Comparison of ENCODE assay signal across 9 mouse cellular contexts in the genomic region with DNA sequence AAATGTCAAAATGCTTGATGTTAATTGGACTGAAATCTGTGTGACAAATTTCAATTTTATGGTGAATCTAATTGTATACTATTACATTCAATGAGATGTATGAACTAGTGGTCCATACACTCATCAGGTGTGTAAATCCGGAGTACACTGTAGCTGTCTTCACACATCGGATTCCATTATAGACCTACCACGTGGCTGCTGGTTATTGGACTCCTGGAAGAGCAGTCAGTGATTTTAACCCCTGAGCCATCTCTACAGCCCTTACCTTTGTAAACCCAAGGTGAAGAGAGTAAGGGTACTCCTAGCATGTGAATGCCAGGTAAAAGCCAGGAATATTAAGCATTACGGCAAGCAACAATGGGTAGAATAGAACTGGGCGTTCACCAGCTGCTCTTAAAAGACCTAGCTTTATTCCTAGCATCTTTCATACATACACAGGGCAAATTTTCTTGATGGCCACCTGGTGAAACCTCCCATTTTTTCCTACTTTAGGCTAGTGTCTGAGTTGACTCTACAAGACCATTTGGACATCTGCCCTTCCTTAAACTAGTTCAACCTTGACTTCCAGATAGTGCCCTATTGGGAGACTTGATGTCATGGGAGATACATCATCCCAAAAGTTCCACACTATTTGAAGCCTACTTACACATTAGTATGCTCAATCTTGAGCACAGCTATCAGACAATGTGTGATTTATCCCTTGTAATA. TPM values are rescaled to one million over a fixed set of nuclear protein-coding genes. Genes with fewer than 3 reads are reported as not detected.
DNase-seq lines count a peak whose midpoint lies in the region; ATAC-seq and TF ChIP-seq lines count a peak whose summit lies in the region.
"Had no signal": no experiment of that assay in that cellular context is flagged by ENCODE, and none has a peak within 500 bp of the region (broad histone marks: within the 10 kb centered on the region; RNA-seq: fewer than 3 reads in every experiment).

No protein-coding gene starts in this region.

- no peaks in the 10 kb centered on the region for H3K27me3 ChIP-seq in midbrain, embryonic 10.5 days (ENCODE audit: low read depth, poor library complexity, severe bottlenecking)

- ATAC-seq in granulocyte monocyte progenitor cell, adult 5-6 weeks (replicated peaks; ENCODE audit: poor library complexity, severe bottlenecking): peak; percentile 10; the same call in 1 of the 2 replicates

- DNase-seq in CD4-positive helper T cell, adult 2 months (ENCODE audit: low read depth, low spot score): peak; percentile 34
- peak; percentile 67 for DNase-seq in ES-E14 (ENCODE audit: low read depth, low spot score)
- peak; percentile 31 for DNase-seq in midbrain, embryonic 10.5 days (ENCODE audit: low spot score)
- no peak for DNase-seq in thymus, postnatal 4 days
- no peak for DNase-seq in frontal cortex, adult 2 months (ENCODE audit: extremely low spot score in 1 of 2, low spot score in 1 of 2)
- no peak for DNase-seq in MN1 (ENCODE audit: low spot score)
- no peak for DNase-seq in urinary bladder, adult 2 months (ENCODE audit: low spot score)
- DNase-seq: cerebellum, postnatal 14 days had no signal

- H3K9me3 ChIP-seq in ES-E14 (ENCODE audit: control insufficient read depth, insufficient read depth, low read depth, low read length): no peaks in the 10 kb centered on the region
- no peaks in the 10 kb centered on the region for H3K9me3 ChIP-seq in midbrain, embryonic 10.5 days (replicated peaks)

- peaks cover 24% of the 10 kb centered on the region; the same call in 1 of the 2 replicates for H3K36me3 ChIP-seq in ES-E14 (ENCODE audit: control insufficient read depth, insufficient read depth, low read length, poor library complexity, severe bottlenecking)
- H3K36me3 ChIP-seq in midbrain, embryonic 10.5 days: peaks cover 68% of the 10 kb centered on the region

- in situ Hi-C loops in ES-E14 (cut with MboI; ENCODE audit: low sequenced_read_pairs in 2 of 2, unreplicated experiment in 2 of 2): no loop called here

- no peak overlapping the region for H3K9ac ChIP-seq in ES-E14 (ENCODE audit: insufficient read depth, low read depth, low read length, poor library complexity, severe bottlenecking)

- no peak overlapping the region for H3K27ac ChIP-seq in ES-E14 (ENCODE audit: insufficient read depth, low read depth, low read length, poor library complexity, severe bottlenecking)
- H3K27ac ChIP-seq in midbrain, embryonic 10.5 days (replicated peaks): no peak overlapping the region

- H3K4me3 ChIP-seq in ES-E14 (ENCODE audit: insufficient read depth in 1 of 2, low read depth in 1 of 2, low read length in 2 of 2, poor library complexity in 1 of 2, severe bottlenecking in 1 of 2): no peak overlapping the region
- no peak overlapping the region for H3K4me3 ChIP-seq in midbrain, embryonic 10.5 days

- 40% methylated on average over 5 of the region's 5 CpGs for WGBS in midbrain, embryonic 10.5 days

- H3K4me1 ChIP-seq in ES-E14 (ENCODE audit: control insufficient read depth in 2 of 2, insufficient read depth in 2 of 2, low read length in 2 of 2, poor library complexity in 1 of 2): no peaks in the 10 kb centered on the region
- H3K4me1 ChIP-seq in midbrain, embryonic 10.5 days: peaks cover 2% of the 10 kb centered on the region; the same call in 1 of the 2 replicates

TF ChIP-seq in ES-E14, 5 proteins besides CTCF, POLR2A, EP300 and RAD21:
- no peak for TF ChIP-seq HCFC1 (IDR thresholded peaks at IDR 0.05; ENCODE audit: borderline replicate concordance, insufficient read depth, low read length)
- TF ChIP-seq MAFK (IDR thresholded peaks at IDR 0.05; ENCODE audit: insufficient read depth, low read depth, low read length): no peak
- TF ChIP-seq CHD2 (IDR thresholded peaks at IDR 0.05; ENCODE audit: low read depth, low read length): no peak
- no peak for TF ChIP-seq ZNF384 (IDR thresholded peaks at IDR 0.05; ENCODE audit: low read depth, low read length)
- TF ChIP-seq ZC3H11A (IDR thresholded peaks at IDR 0.05; ENCODE audit: borderline replicate concordance, low read depth, low read length): no peak

RNA-seq across cellular contexts. Expression of a gene that starts 10.2 kb away (rescaled TPM):
- total RNA-seq in ES-E14 (2012; rRNA removed): 435 and 609 TPM in 2 replicates
- 1,481 and 1,500 TPM in 2 replicates for total RNA-seq in granulocyte monocyte progenitor cell, adult 5-6 weeks (2014; fragmentation: Nextera tagmentation)
- 1,312 and 1,646 TPM in 2 replicates for total RNA-seq in granulocyte monocyte progenitor cell, adult 5-6 weeks (2017)
- 2,311 and 2,476 TPM in 2 replicates for polyA plus RNA-seq in midbrain, embryonic 10.5 days (2016; fragmentation: Nextera tagmentation; extraction: Ambion mirVana)
- 774 and 875 TPM in 2 replicates for polyA plus RNA-seq in frontal cortex, adult 2 months (2012; rRNA removed)
- polyA plus RNA-seq in urinary bladder, adult 2 months (2012; rRNA removed): 639 and 754 TPM in 2 replicates

RNA-seq across cellular contexts. Expression of a gene that starts 10.7 kb away (rescaled TPM):
- 104 and 177 TPM in 2 replicates for total RNA-seq in ES-E14 (2012; rRNA removed)
- total RNA-seq in granulocyte monocyte progenitor cell, adult 5-6 weeks (2014; fragmentation: Nextera tagmentation): 259 and 278 TPM in 2 replicates
- 377 and 496 TPM in 2 replicates for total RNA-seq in granulocyte monocyte progenitor cell, adult 5-6 weeks (2017)
- polyA plus RNA-seq in midbrain, embryonic 10.5 days (2016; fragmentation: Nextera tagmentation; extraction: Ambion mirVana): 692 and 722 TPM in 2 replicates
- polyA plus RNA-seq in frontal cortex, adult 2 months (2012; rRNA removed): 111 and 116 TPM in 2 replicates
- polyA plus RNA-seq in urinary bladder, adult 2 months (2012; rRNA removed): 67.3 and 76.3 TPM in 2 replicates

RNA-seq across cellular contexts. Expression of a gene that starts 27.0 kb away (rescaled TPM):
- 1.4 and 3.6 TPM in 2 replicates for total RNA-seq in ES-E14 (2012; rRNA removed)
- not detected in 2 replicates for total RNA-seq in granulocyte monocyte progenitor cell, adult 5-6 weeks (2014; fragmentation: Nextera tagmentation)
- 0.73 TPM in 1 of 2 replicates, not detected in the other for total RNA-seq in granulocyte monocyte progenitor cell, adult 5-6 weeks (2017)
- polyA plus RNA-seq in midbrain, embryonic 10.5 days (2016; fragmentation: Nextera tagmentation; extraction: Ambion mirVana): 1.3 and 3.3 TPM in 2 replicates
- 2.4 and 3.1 TPM in 2 replicates for polyA plus RNA-seq in frontal cortex, adult 2 months (2012; rRNA removed)
- 38.2 and 49.5 TPM in 2 replicates for polyA plus RNA-seq in urinary bladder, adult 2 months (2012; rRNA removed)

Comparison
In these comparisons a context has a peak if more than half of its experiments do, and no peak if none do; other contexts are left out.
1. DNase-seq: peak in CD4-positive helper T cell, adult 2 months (single experiment), ES-E14 (single experiment) and midbrain, embryonic 10.5 days (single experiment); none in thymus, postnatal 4 days (single experiment), frontal cortex, adult 2 months (0 of 2), MN1 (single experiment) and urinary bladder, adult 2 months (single experiment).